Mouse (Mus musculus) olfactory bulb, adult 2 months (tissue): ENCODE data around the gene Lrp11. TPM values are rescaled to one million over a fixed set of nuclear protein-coding genes. Genes with fewer than 3 reads are reported as not detected.

ENCODE experiments used
- H3K27ac ChIP-seq: fragments of 200-500 bp; 2 replicates; pipeline ENCODE4 v1.5.1; 2012; ENCODE audit warnings: low read depth, low read length; ENCODE audit not compliant: insufficient read depth
- H3K4me1 ChIP-seq: fragments of 200-500 bp; 2 replicates; pipeline ENCODE4 v1.6.1; 2012; ENCODE audit warnings: low read length; ENCODE audit not compliant: control insufficient read depth, insufficient read depth
- H3K4me3 ChIP-seq: fragments of 200-500 bp; 2 replicates; pipeline ENCODE4 v1.5.1; 2012; ENCODE audit warnings: mild to moderate bottlenecking, low read depth, low read length, moderate library complexity; ENCODE audit not compliant: insufficient read depth
- CTCF ChIP-seq: fragments of 200-500 bp; IDR thresholded peaks from 2 replicates; pipeline ENCODE4 v1.5.1; 2012; ENCODE audit warnings: low read depth, mild to moderate bottlenecking, low read length, moderate library complexity; ENCODE audit not compliant: insufficient read depth
- POLR2A ChIP-seq: fragments of 200-500 bp; IDR thresholded peaks from 2 replicates; pipeline ENCODE4 v1.6.1; 2012; ENCODE audit warnings: mild to moderate bottlenecking, low read depth, low read length, moderate library complexity; ENCODE audit not compliant: insufficient read depth
- WGBS: fragments of 180-500 bp; shearing (Covaris S2); methylation state at CpG from one replicate; pipeline ENCODE4 v1.1.7; 2018; 5-methylcytosine and 5-hydroxymethylcytosine counted together
- polyA plus RNA-seq: library from polyadenylated mRNA; stranded (reverse); fragments of >200 nt; gene quantifications from 2 replicates; pipeline ENCODE4 v1.2.4, GENCODE M21; 2012; ENCODE audit warnings: low replicate concordance; ENCODE audit not compliant: missing spikeins, insufficient read depth, insufficient read length

Gene Lrp11
- polyA plus RNA-seq: not detected in 2 replicates

DNA sequence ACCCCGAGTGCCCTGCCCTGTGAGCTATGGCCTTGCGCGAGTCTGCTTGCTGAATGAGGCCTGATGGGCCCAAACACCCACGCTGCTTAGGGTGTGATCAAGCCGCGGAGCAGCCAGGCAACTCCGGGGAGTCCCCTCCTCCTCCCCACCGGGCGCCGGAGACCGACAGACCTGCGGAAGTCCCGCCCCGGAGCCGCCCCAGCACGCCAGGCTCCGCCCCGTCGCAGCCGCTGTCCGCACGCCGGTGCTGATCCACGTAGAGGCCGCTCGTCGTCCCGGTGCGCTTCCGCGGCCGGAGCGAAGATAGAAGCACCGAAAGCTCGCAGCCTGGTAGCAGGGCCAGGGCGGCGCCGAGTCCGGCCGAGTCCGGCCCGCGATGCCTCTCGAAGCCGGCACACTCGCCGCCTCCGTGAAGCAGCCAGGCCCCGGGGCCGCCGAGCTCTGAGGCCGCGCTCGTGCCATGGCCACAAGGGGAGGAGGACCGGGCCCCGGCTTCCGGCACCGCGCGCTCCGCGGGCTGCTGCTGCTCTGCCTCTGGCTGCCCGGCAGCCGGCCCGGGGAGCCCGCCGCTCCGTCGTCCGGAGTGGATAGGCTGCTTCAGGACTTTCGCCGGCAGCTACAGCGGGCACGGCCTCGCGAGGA is at the start of gene Lrp11:
Lrp11 (plus strand) TSS at position 209 of the 642 bp plus-strand sequence.
- H3K27ac ChIP-seq: peak within 1 kb of the TSS; percentile 30; the same call in 1 of the 2 replicates
- WGBS: under 1% methylated on average over 72 of the region's 76 CpGs
- peak within 1 kb of the TSS; percentile 81 for H3K4me3 ChIP-seq
- no peak for TF ChIP-seq CTCF
- TF ChIP-seq POLR2A: peak; percentile 74
- peaks cover 8% of the 10 kb centered on the region for H3K4me1 ChIP-seq

DNA sequence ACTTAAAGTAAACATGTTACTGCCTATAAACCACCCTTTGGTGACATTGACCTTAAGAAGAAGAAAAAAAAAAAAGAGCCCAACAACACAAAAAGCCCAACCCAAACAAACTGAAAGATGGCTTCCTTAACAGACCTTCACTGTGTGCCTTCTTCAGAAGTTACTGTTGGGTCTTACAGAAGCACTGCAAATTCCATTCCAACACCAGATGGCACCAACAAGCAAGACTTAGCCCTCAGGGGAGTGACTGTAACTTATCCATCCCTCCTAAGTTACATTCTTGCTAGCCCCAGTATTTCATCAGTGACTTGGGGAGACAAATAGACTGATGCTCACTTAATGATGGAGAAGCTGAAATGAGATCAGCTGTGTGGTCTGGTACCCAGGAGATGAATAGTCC is 11.6 kb upstream of the Lrp11 start:
- TF ChIP-seq POLR2A (no peak), CTCF (no peak)
- H3K4me3 ChIP-seq: no peak overlapping the region
- no peak overlapping the region for H3K27ac ChIP-seq
- peaks cover 7% of the 10 kb centered on the region for H3K4me1 ChIP-seq

DNA sequence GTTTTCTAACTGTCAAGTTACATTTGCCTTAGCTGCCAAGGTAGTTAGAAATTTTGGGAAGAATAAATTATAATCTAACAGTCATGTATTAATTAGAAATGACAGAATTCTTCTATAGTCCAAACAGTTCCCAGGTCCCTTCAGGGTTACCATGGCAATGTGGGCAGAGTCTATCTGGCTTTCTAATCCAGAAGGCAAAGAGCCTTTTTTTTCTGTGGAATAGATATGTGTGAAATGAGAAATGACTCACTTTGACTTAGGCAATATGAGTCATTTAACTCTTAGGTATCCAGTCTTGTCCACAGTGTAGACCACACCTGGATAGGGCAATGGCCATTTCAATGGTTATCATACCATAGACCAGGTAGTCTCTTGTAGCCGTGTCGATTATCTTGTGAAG is 8.2 kb upstream of the Lrp11 start:
- no peak overlapping the region for H3K4me3 ChIP-seq
- no peak overlapping the region for H3K27ac ChIP-seq
- peaks cover 7% of the 10 kb centered on the region for H3K4me1 ChIP-seq
- no peak for TF ChIP-seq POLR2A
- no peak for TF ChIP-seq CTCF
- WGBS: 89% methylated on average over 2 of the region's 2 CpGs

DNA sequence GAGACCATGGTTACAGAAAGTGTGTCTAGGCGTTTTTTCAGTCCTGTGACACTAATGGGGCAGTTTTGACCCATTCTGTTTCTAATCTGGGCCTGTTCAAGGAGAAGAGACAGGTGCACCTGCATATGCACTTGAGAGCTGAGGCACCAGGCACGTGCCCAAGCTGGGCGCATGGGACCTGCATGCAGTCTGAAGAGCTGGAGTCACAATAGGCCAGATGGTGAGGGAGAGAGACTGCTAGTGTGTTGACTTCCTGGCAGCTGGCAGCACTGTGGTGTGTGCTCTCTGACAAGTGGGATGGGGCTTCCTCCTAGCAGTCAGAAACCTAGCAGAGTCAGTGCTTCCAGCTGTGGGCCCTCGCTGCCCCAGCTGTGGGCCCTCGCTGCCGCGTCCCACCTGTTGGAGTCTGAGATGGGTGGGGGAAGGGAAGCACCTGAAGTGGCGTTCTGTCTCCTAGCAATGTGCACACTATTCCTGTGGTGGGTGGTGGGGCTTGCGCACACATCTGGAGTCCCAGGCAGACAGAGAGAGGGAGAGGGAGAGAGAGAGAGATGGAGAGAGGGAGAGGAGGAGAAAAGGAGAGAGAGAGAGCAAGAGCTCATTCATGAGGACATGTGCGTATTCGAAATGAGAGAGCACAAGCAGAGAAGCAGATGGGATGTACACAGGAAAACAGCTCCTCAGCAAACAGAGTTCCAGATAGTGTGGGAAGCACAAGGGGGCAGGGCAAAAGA is 7.3 kb upstream of the Lrp11 start:
- H3K27ac ChIP-seq: no peak overlapping the region
- no peak for TF ChIP-seq CTCF
- TF ChIP-seq POLR2A: no peak
- no peak overlapping the region for H3K4me3 ChIP-seq
- 35% methylated on average over 11 of the region's 11 CpGs for WGBS
- peaks cover 7% of the 10 kb centered on the region for H3K4me1 ChIP-seq

DNA sequence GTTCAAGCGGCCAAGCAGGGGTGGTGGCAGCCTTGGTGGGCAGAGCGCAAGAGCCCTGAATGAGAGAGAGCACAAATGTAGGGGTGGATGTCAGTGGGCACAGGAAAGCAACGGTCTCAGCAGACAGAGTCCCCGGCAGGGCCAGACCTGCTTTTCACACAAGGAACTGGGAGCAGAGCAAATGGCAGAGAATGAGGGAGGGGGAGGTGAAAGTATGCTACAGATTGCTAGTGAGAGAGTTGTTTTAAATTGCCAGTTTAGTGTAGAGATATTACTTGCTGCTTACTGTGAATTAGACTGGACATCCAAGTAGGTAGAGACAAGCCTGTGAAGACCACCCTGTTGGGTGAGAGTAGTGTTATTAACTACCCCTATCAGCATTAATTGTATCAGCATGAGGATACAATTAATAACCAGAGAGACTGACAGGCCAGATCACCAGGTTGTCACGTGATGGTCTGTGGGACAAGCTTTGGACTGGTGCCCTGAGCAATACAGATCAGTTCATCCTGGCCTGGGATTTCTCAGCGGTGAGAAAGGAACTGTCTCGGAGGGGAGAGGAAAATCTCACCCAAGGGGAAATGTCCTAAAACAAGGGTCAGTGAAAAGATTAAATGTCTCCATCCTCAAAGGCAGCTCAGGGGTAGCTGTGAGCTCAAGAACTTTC is 6.6 kb upstream of the Lrp11 start:
- H3K4me3 ChIP-seq: no peak overlapping the region
- WGBS: 48% methylated on average over 7 of the region's 7 CpGs
- no peak for TF ChIP-seq POLR2A
- TF ChIP-seq CTCF: no peak
- H3K4me1 ChIP-seq: peaks cover 7% of the 10 kb centered on the region
- H3K27ac ChIP-seq: no peak overlapping the region

DNA sequence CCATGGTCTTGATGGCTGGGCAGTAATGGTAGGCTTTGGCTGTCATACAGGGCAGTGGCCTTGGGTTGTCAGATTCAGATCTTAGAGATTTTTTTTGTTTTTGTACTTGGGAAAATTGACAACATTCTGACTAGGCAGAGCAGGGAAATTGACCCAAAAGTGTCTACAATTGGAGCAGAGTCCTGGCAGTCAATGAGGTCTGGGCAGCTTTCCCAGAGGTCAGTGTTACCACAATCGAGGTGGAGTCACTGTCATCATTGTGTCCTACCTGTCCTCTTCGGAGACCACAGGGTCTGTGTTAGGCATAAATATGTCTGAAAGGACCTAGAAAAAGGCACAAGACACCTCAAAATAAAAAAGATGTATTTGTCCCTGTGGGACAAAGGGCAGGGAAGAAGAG is 2.8 kb upstream of the Lrp11 start:
- no peak for TF ChIP-seq POLR2A
- no peak for TF ChIP-seq CTCF
- H3K4me1 ChIP-seq: peaks cover 10% of the 10 kb centered on the region
- WGBS: 66% methylated on average over 2 of the region's 2 CpGs
- H3K27ac ChIP-seq: no peak overlapping the region
- no peak overlapping the region for H3K4me3 ChIP-seq

DNA sequence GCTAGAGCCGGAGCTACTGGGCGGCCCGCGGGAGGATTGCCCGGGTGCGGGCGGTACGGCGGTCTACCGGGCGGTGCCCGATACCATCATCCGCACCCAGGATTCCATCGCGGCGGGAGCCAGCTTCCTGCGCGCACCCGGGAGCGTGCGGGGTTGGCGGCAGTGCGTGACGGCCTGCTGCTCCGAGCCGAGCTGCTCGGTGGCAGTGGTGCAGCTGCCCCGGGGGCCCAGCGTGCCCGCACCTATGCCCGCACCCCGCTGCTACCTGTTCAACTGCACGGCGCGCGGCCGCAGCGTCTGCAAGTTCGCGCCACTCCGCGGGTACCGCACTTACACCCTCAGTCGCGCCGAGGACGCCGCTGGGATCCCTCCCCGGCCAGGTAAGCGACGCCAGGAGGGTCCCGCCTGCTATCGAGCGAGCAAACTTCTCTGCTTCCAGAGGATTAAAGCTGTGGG is 662 bp downstream of the Lrp11 start:
- 0 out of 2 replicates have a peak overlapping the region, but pooled peaks have one; percentile 30 for H3K27ac ChIP-seq
- TF ChIP-seq POLR2A (no peak), CTCF (no peak)
- peaks cover 9% of the 10 kb centered on the region for H3K4me1 ChIP-seq
- under 1% methylated on average over 54 of the region's 54 CpGs for WGBS
- H3K4me3 ChIP-seq: peak overlapping the region; percentile 81

DNA sequence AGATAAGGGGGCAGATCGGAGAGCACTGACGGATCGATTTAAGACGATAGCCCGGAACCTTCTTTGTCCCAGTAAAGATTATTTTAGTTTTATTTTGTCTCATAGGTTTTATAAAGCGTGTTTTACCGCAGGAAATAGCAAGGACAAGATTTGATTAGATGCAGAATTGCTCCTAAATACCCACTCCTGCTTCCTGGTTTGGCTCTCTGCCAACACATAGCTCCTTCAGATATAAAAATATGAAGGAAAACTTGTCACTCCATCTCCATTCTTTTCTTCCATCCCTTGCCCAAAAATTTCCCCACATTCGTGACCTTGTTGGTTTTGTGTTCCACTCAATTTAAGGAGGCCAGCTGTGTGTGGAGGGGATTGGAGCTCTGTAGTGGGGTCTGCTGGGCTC is 1.2 kb downstream of the Lrp11 start:
- peak overlapping the region; percentile 81 for H3K4me3 ChIP-seq
- H3K4me1 ChIP-seq: peaks cover 9% of the 10 kb centered on the region
- TF ChIP-seq POLR2A: no peak
- TF ChIP-seq CTCF: no peak
- WGBS: 5% methylated on average over 8 of the region's 8 CpGs
- H3K27ac ChIP-seq: no peak overlapping the region

DNA sequence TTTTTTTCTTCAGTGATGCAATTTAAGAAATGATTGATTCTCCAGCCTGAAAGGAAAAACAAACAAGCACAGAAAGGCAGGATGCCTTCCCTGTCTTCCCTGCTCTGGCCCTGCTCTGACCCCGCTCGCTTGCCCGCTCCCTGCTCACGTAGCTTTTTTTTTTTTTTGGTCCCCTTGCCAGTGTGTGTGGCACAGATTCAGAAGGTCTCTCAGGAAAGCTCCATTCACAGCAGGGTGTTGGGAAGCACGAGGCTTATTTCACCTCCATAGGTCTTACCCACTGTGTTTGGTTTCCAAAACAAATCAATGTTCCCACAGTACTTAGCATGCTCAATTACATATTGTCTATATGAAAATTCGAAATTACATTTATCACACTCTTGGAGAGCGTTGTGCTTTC is 5.2 kb downstream of the Lrp11 start:
- H3K4me3 ChIP-seq: no peak overlapping the region
- WGBS: 33% methylated on average over 7 of the region's 7 CpGs
- no peak for TF ChIP-seq POLR2A
- TF ChIP-seq CTCF: no peak
- H3K4me1 ChIP-seq: peaks cover 9% of the 10 kb centered on the region
- no peak overlapping the region for H3K27ac ChIP-seq
